Mouse (Mus musculus) intestine, embryonic 14.5 days (tissue): Measurements from ENCODE around the gene H2-T3. TPM values are rescaled to one million over a fixed set of nuclear protein-coding genes. Genes with fewer than 3 reads are reported as not detected.
"Not testable (repeated sequence)": the region's sequence is repeated elsewhere in the genome, so short reads cannot be mapped to it uniquely, and the experiment has no call there.

ENCODE experiments used
- ATAC-seq: fragments of 200-750 bp; cut with Nextera tagmentation; replicated peaks from 2 replicates; pipeline ENCODE4 v1.8.0; 2017; ENCODE audit warnings: low read depth, moderate number of reproducible peaks, moderate TSS enrichment, moderate library complexity; ENCODE audit not compliant: low FRiP score, low TSS enrichment
- DNase-seq: peaks from one replicate; pipeline ENCODE4 v3.0.0-alpha.2; 2018; ENCODE audit warnings: low spot score
- H3K27ac ChIP-seq: fragments of 300-500 bp; sonication (generic); 2 replicates; pipeline ENCODE4 v1.5.1; 2014; ENCODE audit warnings: low read depth, mild to moderate bottlenecking, control low read depth
- H3K27me3 ChIP-seq: fragments of 300-500 bp; sonication (generic); replicated peaks from 2 replicates; pipeline ENCODE4 v1.6.1; 2014; ENCODE audit warnings: low read length, control low read depth; ENCODE audit not compliant: control insufficient read depth, insufficient read depth
- H3K36me3 ChIP-seq: fragments of 300-500 bp; sonication (generic); 2 replicates; pipeline ENCODE4 v1.6.1; 2014; ENCODE audit warnings: low read length, control low read depth; ENCODE audit not compliant: control insufficient read depth, insufficient read depth
- H3K4me1 ChIP-seq: fragments of 300-500 bp; sonication (generic); replicated peaks from 2 replicates; pipeline ENCODE4 v1.6.1; 2014; ENCODE audit warnings: low read length, control low read depth, mixed read lengths; ENCODE audit not compliant: control insufficient read depth, insufficient read depth
- H3K4me2 ChIP-seq: fragments of 300-500 bp; sonication (generic); 2 replicates; pipeline ENCODE4 v1.6.1; 2014; ENCODE audit warnings: low read length
- H3K4me3 ChIP-seq: fragments of 300-500 bp; sonication (generic); 2 replicates; pipeline ENCODE4 v1.5.1; 2014; ENCODE audit warnings: low read depth, low read length, control low read depth, mixed read lengths
- H3K9ac ChIP-seq: fragments of 300-500 bp; sonication (generic); 2 replicates; pipeline ENCODE4 v1.6.1; 2014; ENCODE audit warnings: mild to moderate bottlenecking, low read length
- H3K9me3 ChIP-seq: fragments of 300-500 bp; sonication (generic); 2 replicates; pipeline ENCODE4 v1.6.1; 2016; ENCODE audit warnings: low read length, control low read depth; ENCODE audit not compliant: control insufficient read depth
- WGBS: fragments of 180-500 bp; shearing (Covaris S2); extraction: QIAGEN DNeasy Blood & Tissue Kit; methylation state at CpG from one replicate; pipeline ENCODE4 v1.1.7; 2014; 5-methylcytosine and 5-hydroxymethylcytosine counted together
- polyA plus RNA-seq: library from polyadenylated mRNA; unstranded; fragments of >200 nt; fragmentation: Nextera tagmentation; extraction: Ambion mirVana; gene quantifications from 2 replicates; pipeline ENCODE4 v1.2.1, GENCODE M21; 2014

Gene H2-T3
- polyA plus RNA-seq, 1 experiment from 2014 or later: 8.2 TPM

- H3K36me3 ChIP-seq, ATAC-seq, H3K4me3 ChIP-seq, H3K4me2 ChIP-seq, H3K9ac ChIP-seq, H3K9me3 ChIP-seq, H3K4me1 ChIP-seq, H3K27ac ChIP-seq: not testable (repeated sequence)
- H3K27me3 ChIP-seq: peaks cover 56% of the 10 kb centered on the region
- WGBS: no CpG with 5 or more reads among the region's 1 CpGs
- peak; percentile 49 for DNase-seq
These were observed 21.0 kb downstream of the H2-T3 start for GRCm38 (mm10) chr17:36169094-36169493.

- Histone ChIP-seq H3K27me3 (peaks cover 64% of the 10 kb centered on the region), H3K27ac (no peak within 1 kb of the TSS), H3K36me3 (no peaks in the 10 kb centered on the region), H3K4me3 (peak within 1 kb of the TSS; percentile 28), H3K9me3 (no peaks in the 10 kb centered on the region), H3K9ac (no peak within 1 kb of the TSS), H3K4me2 (peak within 1 kb of the TSS; percentile 48), H3K4me1 (no peaks in the 10 kb centered on the region)
- peak; percentile 56 for DNase-seq
- WGBS: 2% methylated on average over 59 of the region's 63 CpGs
- ATAC-seq: peak; percentile 68
These were observed 21.9 kb downstream of the H2-T3 start, which contains the start of gene Gm8909 for GRCm38 (mm10) chr17:36168039-36168652. Gene Gm8909 (minus strand): TSS chr17:36168537.

GRCm38 (mm10) chr17:36167306-36168038 is 22.6 kb downstream of the H2-T3 start:
- DNase-seq: peak; percentile 63
- 2% methylated on average over 50 of the region's 51 CpGs for WGBS
- Histone ChIP-seq H3K4me1 (no peaks in the 10 kb centered on the region), H3K4me2 (peak overlapping the region; percentile 48), H3K9me3 (no peaks in the 10 kb centered on the region), H3K36me3 (no peaks in the 10 kb centered on the region), H3K9ac (no peak overlapping the region), H3K27me3 (peaks cover 71% of the 10 kb centered on the region), H3K27ac (no peak overlapping the region), H3K4me3 (peak overlapping the region; percentile 28)
- ATAC-seq: peak; percentile 27; the same call in 1 of the 2 replicates

- not testable (repeated sequence) for H3K4me2 ChIP-seq, H3K4me3 ChIP-seq, H3K36me3 ChIP-seq, H3K4me1 ChIP-seq, H3K9me3 ChIP-seq, ATAC-seq, H3K9ac ChIP-seq, H3K27ac ChIP-seq
- H3K27me3 ChIP-seq: peaks cover 77% of the 10 kb centered on the region
- 25% methylated on average over 2 of the region's 2 CpGs for WGBS
- DNase-seq: peak; percentile 52
These were observed 23.2 kb downstream of the H2-T3 start for GRCm38 (mm10) chr17:36166901-36167300.

GRCm38 (mm10) chr17:36161129-36162051 is 28.7 kb downstream of the H2-T3 start:
- Histone ChIP-seq H3K27ac (no peak overlapping the region), H3K9ac (no peak overlapping the region), H3K36me3 (no peaks in the 10 kb centered on the region), H3K27me3 (peaks cover 74% of the 10 kb centered on the region), H3K4me1 (0 out of 2 replicates have a peak, but pooled peaks cover 3% of the 10 kb centered on the region), H3K9me3 (no peaks in the 10 kb centered on the region), H3K4me3 (no peak overlapping the region), H3K4me2 (no peak overlapping the region)
- ATAC-seq (no peak), DNase-seq (peak; percentile 62)
- WGBS: 2% methylated on average over 56 of the region's 56 CpGs

GRCm38 (mm10) chr17:36158264-36158663 is 31.8 kb downstream of the H2-T3 start:
- ATAC-seq, H3K36me3 ChIP-seq, H3K4me1 ChIP-seq, H3K9ac ChIP-seq, H3K4me3 ChIP-seq, H3K9me3 ChIP-seq, H3K27ac ChIP-seq: not testable (repeated sequence)
- peaks cover 69% of the 10 kb centered on the region for H3K27me3 ChIP-seq
- WGBS: 10% methylated on average over 11 of the region's 11 CpGs
- DNase-seq: peak; percentile 52
- peak overlapping the region; percentile 47 for H3K4me2 ChIP-seq

- not testable (repeated sequence) for H3K4me1 ChIP-seq, H3K36me3 ChIP-seq, H3K27ac ChIP-seq, ATAC-seq, H3K9me3 ChIP-seq, H3K9ac ChIP-seq
- H3K4me3 ChIP-seq: peak overlapping the region; percentile 23
- H3K4me2 ChIP-seq: peak overlapping the region; percentile 47
- WGBS: under 1% methylated on average over 36 of the region's 36 CpGs
- peak; percentile 57 for DNase-seq
- peaks cover 64% of the 10 kb centered on the region for H3K27me3 ChIP-seq
These were observed 32.3 kb downstream of the H2-T3 start for GRCm38 (mm10) chr17:36157782-36158181.
